Mouse (Mus musculus) limb, embryonic 15.5 days (tissue): ENCODE results near the gene Actc1. TPM values are rescaled to one million over a fixed set of nuclear protein-coding genes. Genes with fewer than 3 reads are reported as not detected.

Experiments
- ATAC-seq: fragments of 200-750 bp; cut with Nextera tagmentation; 2 replicates; pipeline ENCODE4 v1.8.0; 2017; ENCODE audit warnings: low read depth, moderate TSS enrichment; ENCODE audit not compliant: insufficient number of reproducible peaks, low FRiP score, low TSS enrichment
- H3K27ac ChIP-seq: fragments of 300-500 bp; sonication (generic); 2 replicates; pipeline ENCODE4 v1.5.1; 2015; ENCODE audit warnings: moderate library complexity, mild to moderate bottlenecking, inconsistent platforms
- H3K27me3 ChIP-seq: fragments of 300-500 bp; sonication (generic); 2 replicates; pipeline ENCODE4 v1.6.1; 2015; ENCODE audit warnings: inconsistent platforms
- H3K36me3 ChIP-seq: fragments of 300-500 bp; sonication (generic); 2 replicates; pipeline ENCODE4 v1.6.1; 2015; ENCODE audit warnings: inconsistent platforms
- H3K4me1 ChIP-seq: fragments of 300-500 bp; sonication (generic); 2 replicates; pipeline ENCODE4 v1.6.1; 2015; ENCODE audit warnings: inconsistent platforms
- H3K4me2 ChIP-seq: fragments of 300-500 bp; sonication (generic); 2 replicates; pipeline ENCODE4 v1.6.1; 2015; ENCODE audit warnings: mild to moderate bottlenecking, inconsistent platforms
- H3K4me3 ChIP-seq: fragments of 300-500 bp; sonication (generic); 2 replicates; pipeline ENCODE4 v1.5.1; 2015; ENCODE audit warnings: mild to moderate bottlenecking, inconsistent platforms
- H3K9ac ChIP-seq: fragments of 300-500 bp; sonication (generic); 2 replicates; pipeline ENCODE4 v1.6.1; 2015; ENCODE audit warnings: inconsistent platforms
- H3K9me3 ChIP-seq: fragments of 300-500 bp; sonication (generic); 2 replicates; pipeline ENCODE4 v1.6.1; 2016; ENCODE audit warnings: inconsistent platforms
- WGBS: fragments of 180-500 bp; shearing (Covaris S2); methylation state at CpG from one replicate; pipeline ENCODE4 v1.1.7; 2015; 5-methylcytosine and 5-hydroxymethylcytosine counted together
- polyA plus RNA-seq: library from polyadenylated mRNA; unstranded; fragments of >200 nt; fragmentation: Nextera tagmentation; extraction: Ambion mirVana; gene quantifications from 2 replicates; pipeline ENCODE4 v1.2.1, GENCODE M21; 2015

Gene Actc1
- polyA plus RNA-seq, 1 experiment from 2014 or later, result 710 TPM

DNA sequence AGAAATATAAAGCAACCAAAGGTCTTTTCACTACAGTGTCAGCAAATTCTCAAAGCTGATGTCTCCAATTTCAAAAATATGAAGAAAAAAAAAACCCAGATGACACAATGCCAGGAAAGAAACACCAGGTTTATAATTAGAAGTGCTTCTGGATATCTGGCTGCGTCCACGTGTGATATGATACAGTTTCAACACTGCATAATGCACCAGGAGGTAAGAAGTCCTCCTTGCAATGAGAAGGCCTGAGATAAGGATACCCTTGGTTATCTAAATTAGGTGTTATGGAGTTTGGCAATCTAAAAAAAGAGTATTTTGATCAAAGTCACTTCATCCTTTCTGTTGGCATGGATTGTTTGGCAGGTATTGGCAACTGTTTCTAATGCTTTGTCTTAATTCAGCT, 18.5 kb upstream of the Actc1 start:
- Histone ChIP-seq H3K4me2 (no peak overlapping the region), H3K9ac (no peak overlapping the region)

DNA sequence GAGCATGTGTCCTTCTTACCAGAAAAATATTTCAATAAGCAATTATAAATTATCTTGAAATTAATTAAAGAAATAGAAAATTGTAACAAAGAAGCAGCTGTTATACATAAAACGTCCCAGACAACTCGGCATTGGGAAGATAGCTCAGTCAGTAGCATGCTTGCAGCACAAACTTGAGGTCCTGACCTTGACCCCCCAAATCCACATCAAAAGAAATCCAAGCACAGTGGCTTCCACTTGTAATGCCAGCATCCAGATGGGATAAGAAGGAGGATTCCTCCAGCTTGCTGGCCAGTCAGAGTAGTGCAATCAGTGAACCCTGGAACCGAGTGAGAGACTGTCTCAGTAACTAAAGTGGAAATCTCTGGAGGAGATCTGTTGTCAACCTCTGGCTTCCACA, 12.9 kb upstream of the Actc1 start:
- H3K4me2 ChIP-seq, result no peak overlapping the region
- H3K9ac ChIP-seq, result no peak overlapping the region
- no peak for ATAC-seq
- H3K4me1 ChIP-seq, result no peaks in the 10 kb centered on the region
- no peak overlapping the region for H3K4me3 ChIP-seq
- no peaks in the 10 kb centered on the region for H3K27me3 ChIP-seq
- WGBS, result 69% methylated on average over 3 of the region's 3 CpGs
- no peak overlapping the region for H3K27ac ChIP-seq
- H3K9me3 ChIP-seq, result no peaks in the 10 kb centered on the region
- H3K36me3 ChIP-seq, result no peaks in the 10 kb centered on the region

More for the DNA sequence above, 18.5 kb upstream of the Actc1 start:
- H3K4me3 ChIP-seq, result no peak overlapping the region
- H3K27me3 ChIP-seq, result no peaks in the 10 kb centered on the region
- 77% methylated on average over 2 of the region's 2 CpGs for WGBS
- ATAC-seq, result no peak
- no peak overlapping the region for H3K27ac ChIP-seq
- H3K9me3 ChIP-seq, result no peaks in the 10 kb centered on the region
- no peaks in the 10 kb centered on the region for H3K36me3 ChIP-seq
- H3K4me1 ChIP-seq, result no peaks in the 10 kb centered on the region

DNA sequence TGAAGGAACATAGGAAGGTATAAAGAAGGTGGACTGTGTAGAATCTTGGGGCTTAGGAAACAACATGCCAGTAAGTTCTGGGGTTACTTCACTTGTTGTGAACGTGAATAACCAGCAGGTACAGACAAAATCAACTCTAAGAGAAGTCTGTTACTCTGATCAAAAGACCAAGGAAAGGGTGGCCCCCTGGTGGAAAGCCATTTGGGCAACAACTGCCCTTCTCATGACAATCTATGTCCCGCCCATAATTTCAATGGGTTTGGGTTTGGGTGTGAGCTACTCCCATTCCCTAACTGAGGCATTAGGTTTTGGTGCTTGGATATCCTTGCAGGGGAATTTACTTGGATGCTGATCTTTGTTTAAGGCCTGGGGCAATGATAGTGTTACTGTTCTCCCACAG, 10.7 kb upstream of the Actc1 start:
- no peak overlapping the region for H3K4me2 ChIP-seq
- H3K9ac ChIP-seq, result no peak overlapping the region
- WGBS, result 64% methylated on average over 2 of the region's 2 CpGs
- ATAC-seq, result no peak
- H3K4me3 ChIP-seq, result no peak overlapping the region
- H3K4me1 ChIP-seq, result no peaks in the 10 kb centered on the region
- no peaks in the 10 kb centered on the region for H3K36me3 ChIP-seq
- H3K27ac ChIP-seq, result no peak overlapping the region
- no peaks in the 10 kb centered on the region for H3K9me3 ChIP-seq
- no peaks in the 10 kb centered on the region for H3K27me3 ChIP-seq

DNA sequence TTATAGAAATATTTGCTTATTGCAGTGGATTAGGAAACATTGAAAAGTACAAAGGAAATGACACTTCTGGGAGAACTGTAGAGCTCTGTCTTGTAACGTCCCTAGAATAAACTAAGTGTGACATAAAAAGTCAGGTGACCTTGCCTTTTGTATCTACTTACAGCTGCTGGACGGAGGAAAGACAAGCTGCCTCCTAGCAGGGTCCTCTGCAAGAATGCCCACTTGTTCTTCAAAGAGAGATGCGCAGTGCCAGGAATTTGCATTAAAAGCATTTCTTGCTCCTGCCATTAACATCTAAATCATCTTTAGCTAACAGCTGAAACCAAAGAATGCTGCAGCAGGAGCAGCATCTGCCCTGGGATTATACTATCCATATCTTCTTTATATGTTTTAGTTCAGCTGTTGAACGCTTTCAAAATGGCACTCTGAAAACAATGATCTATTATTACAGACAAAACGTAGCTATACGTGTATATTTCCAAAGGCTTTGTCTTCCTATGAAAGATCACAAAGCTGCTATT, 6.8 kb upstream of the Actc1 start:
- peaks cover 5% of the 10 kb centered on the region for H3K4me1 ChIP-seq
- H3K4me2 ChIP-seq, result no peak overlapping the region
- no peak for ATAC-seq
- WGBS, result 58% methylated on average over 6 of the region's 6 CpGs
- H3K27ac ChIP-seq, result no peak overlapping the region
- H3K4me3 ChIP-seq, result no peak overlapping the region
- no peaks in the 10 kb centered on the region for H3K27me3 ChIP-seq
- no peaks in the 10 kb centered on the region for H3K9me3 ChIP-seq
- H3K9ac ChIP-seq, result no peak overlapping the region
- H3K36me3 ChIP-seq, result no peaks in the 10 kb centered on the region

DNA sequence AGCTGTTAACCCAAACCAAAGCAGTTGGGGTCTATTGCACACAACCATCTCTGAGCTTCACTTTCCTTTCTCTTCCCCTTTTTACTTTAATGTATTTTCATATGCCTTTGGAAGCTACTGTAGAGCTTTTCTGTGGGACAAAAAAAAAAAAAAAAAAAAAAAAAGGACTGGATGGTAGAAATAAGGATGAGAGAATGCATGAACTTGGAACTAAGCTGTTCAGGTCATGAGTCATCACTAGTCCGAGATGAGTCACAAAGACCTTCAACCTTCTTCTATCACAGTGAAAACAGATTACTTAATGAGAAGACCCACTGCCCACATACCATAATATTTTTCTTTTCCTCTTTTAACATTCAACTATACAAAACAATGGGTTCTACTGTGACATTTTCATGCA, 6.3 kb upstream of the Actc1 start:
- H3K27ac ChIP-seq, result no peak overlapping the region
- H3K4me2 ChIP-seq, result no peak overlapping the region
- peaks cover 5% of the 10 kb centered on the region for H3K4me1 ChIP-seq
- H3K9ac ChIP-seq, result no peak overlapping the region
- 71% methylated on average over 1 of the region's 1 CpGs for WGBS
- no peaks in the 10 kb centered on the region for H3K36me3 ChIP-seq
- H3K27me3 ChIP-seq, result no peaks in the 10 kb centered on the region
- no peak overlapping the region for H3K4me3 ChIP-seq
- no peak for ATAC-seq
- no peaks in the 10 kb centered on the region for H3K9me3 ChIP-seq

DNA sequence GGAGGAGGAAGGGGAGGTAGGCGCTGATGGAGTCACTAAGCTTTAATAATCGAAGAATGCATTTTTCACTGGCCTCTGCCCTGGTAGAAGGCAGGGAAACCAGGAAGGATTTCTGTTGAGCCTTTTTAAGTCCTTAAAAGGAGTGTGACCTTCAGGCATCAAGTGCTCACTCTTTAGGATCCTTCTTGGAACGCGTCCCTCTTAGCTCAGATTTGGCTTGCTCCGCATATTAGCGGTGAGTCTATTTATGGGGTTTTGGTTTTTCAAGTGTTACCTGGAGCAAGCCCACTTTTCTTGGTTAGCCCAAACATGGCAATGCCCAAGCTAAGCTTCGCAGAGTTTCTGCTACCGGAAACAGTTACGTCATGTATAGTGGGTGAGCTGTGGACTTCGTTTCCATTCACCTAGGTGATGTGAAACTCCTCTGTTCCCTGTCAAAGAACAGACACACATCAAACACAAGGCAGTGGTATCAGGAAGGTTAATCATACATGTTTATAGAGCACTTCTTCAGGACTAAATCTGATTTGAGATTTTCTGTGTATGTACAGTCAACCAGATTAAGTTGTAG, 5.0 kb upstream of the Actc1 start:
- ATAC-seq, result no peak
- Histone ChIP-seq H3K9me3 (no peaks in the 10 kb centered on the region), H3K27me3 (no peaks in the 10 kb centered on the region), H3K4me2 (no peak overlapping the region), H3K4me3 (no peak overlapping the region), H3K4me1 (peaks cover 5% of the 10 kb centered on the region), H3K36me3 (no peaks in the 10 kb centered on the region), H3K9ac (no peak overlapping the region), H3K27ac (no peak overlapping the region)
- 86% methylated on average over 10 of the region's 10 CpGs for WGBS

DNA sequence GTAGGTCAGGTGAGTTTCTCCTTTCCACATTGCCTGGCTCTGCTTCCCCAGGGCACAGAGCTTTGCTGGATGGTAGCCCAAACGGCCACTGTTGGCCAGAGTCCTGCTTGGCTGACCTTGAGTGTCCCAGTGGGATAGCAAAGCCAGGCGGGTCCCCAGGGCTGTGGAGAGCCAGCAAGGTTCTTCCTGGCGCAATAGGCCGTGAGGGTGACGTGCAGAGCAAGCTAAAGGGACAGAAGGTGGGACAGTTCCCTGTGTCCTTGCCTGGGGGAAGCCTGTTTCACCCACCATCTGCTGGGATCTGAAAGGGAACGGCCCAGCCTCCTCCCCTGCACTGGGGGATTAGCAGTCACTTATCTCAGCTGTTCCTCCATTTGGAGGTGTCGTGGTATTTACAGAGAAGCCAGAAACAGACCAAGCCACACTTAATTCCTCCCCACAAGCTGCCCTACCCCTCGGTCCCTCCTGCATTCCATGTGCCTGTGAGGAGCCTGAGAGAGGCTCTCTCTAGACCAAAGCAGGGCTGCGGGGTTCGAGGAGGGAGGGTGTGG, 4.0 kb upstream of the Actc1 start:
- WGBS, result 11% methylated on average over 10 of the region's 10 CpGs
- Histone ChIP-seq H3K4me2 (no peak overlapping the region), H3K27ac (no peak overlapping the region), H3K4me3 (no peak overlapping the region), H3K4me1 (peaks cover 5% of the 10 kb centered on the region), H3K36me3 (no peaks in the 10 kb centered on the region), H3K9me3 (no peaks in the 10 kb centered on the region), H3K9ac (no peak overlapping the region), H3K27me3 (no peaks in the 10 kb centered on the region)
- ATAC-seq, result peak; percentile 58

DNA sequence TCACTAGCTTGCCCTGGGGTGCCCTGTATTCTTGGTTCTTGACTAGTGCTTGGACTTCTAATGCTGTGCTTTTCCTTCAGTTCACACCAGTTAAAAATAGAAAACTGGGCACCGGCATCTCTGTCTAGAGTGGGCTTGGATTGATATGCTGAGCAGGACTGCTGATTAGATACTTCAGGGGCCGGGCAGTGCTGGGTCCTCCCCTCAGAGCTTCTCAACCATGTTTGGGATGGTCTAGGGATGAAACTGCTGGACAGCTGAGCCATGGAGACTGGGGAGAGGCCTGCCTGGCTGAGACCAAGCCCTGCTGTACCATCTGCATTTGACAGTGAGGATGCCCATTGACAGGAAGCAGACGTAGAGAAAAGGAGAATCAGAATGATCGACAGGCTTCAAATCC, 781 bp upstream of the Actc1 start:
- no peak for ATAC-seq
- no peaks in the 10 kb centered on the region for H3K27me3 ChIP-seq
- WGBS, result 78% methylated on average over 4 of the region's 4 CpGs
- H3K4me1 ChIP-seq, result peaks cover 5% of the 10 kb centered on the region
- no peaks in the 10 kb centered on the region for H3K36me3 ChIP-seq
- H3K4me3 ChIP-seq, result no peak overlapping the region
- H3K9ac ChIP-seq, result no peak overlapping the region
- H3K27ac ChIP-seq, result no peak overlapping the region
- no peaks in the 10 kb centered on the region for H3K9me3 ChIP-seq
- H3K4me2 ChIP-seq, result no peak overlapping the region

DNA sequence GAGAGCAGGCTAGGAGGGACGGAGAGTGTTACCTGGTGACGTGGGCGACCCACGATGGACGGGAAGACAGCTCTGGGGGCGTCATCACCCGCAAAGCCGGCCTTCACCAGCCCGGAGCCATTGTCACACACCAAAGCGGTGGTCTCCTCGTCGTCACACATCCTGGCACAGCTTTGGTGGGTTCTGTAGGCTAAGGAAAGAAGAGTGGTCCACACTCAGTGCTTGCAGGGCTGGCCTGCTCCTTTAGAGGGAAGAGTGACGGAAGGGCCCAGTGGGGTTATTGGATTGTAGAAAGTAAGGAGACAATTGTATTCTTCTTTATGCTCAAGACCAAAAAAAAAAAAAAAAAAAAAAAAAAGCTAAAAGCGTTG, 1.5 kb downstream of the Actc1 start:
- peak overlapping the region; percentile 9 for H3K4me3 ChIP-seq

DNA sequence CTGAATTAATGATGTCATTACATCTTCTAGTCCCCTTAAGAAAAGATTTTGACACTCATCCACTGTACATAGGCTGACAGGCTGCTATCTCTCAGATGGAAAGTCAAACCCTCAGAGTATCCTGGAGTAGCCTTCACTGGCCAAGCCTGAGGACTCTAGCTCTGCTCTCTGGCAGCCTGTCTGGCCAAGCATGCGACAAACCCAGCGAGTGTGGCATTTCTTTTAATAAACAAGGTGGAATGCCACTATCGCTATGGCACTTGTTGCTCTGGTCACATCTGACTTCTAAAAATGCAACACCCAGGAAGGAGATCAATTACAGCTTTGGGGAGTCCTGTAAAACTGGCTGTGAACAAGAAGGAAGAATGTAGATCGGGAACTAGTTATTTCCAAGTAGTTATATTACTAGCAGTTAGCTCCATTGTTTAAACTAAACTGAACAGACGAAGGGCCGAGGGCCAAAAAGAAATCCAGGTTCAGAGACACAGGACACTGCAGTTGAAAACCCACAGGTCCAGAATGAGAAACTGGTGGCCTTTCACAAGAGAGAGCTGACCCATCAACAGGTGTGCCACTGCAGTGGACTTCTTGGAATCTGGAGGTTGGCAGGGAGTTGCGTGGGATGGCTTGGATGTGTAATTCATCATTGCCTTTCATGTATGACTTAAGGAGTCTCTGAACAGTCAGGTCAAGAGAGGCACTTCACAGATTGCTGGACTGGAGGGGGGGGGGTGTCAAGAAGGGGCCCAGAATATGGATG, 2.1 kb downstream of the Actc1 start:
- WGBS, result 85% methylated on average over 7 of the region's 7 CpGs

More for the DNA sequence above, 1.5 kb downstream of the Actc1 start:
- peaks cover 4% of the 10 kb centered on the region; the same call in 1 of the 2 replicates for H3K4me1 ChIP-seq
- H3K4me2 ChIP-seq, result no peak overlapping the region
- no peak for ATAC-seq
- no peaks in the 10 kb centered on the region for H3K36me3 ChIP-seq
- no peak overlapping the region for H3K27ac ChIP-seq
- H3K9ac ChIP-seq, result no peak overlapping the region
- H3K27me3 ChIP-seq, result no peaks in the 10 kb centered on the region
- 88% methylated on average over 14 of the region's 14 CpGs for WGBS
- H3K9me3 ChIP-seq, result no peaks in the 10 kb centered on the region

DNA sequence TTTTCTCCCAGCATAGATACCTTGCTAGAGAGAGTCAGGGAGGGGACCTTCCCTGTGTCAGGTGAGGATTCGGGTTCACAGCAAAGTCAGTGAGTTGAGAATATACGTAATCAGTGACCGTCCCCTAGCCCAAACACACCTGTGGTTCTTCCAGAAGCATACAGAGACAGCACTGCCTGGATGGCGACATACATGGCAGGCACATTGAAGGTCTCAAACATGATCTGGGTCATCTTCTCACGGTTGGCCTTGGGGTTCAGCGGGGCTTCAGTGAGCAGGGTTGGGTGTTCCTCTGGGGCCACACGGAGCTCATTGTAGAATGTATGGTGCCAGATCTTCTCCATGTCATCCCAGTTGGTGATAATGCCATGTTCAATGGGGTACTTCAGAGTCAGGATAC, 3.2 kb downstream of the Actc1 start:
- Histone ChIP-seq H3K4me3 (peak overlapping the region; percentile 11; the same call in 1 of the 2 replicates), H3K4me1 (peaks cover 4% of the 10 kb centered on the region; the same call in 1 of the 2 replicates), H3K27me3 (no peaks in the 10 kb centered on the region), H3K4me2 (no peak overlapping the region), H3K36me3 (no peaks in the 10 kb centered on the region), H3K9ac (no peak overlapping the region), H3K9me3 (no peaks in the 10 kb centered on the region), H3K27ac (no peak overlapping the region)
- 92% methylated on average over 7 of the region's 7 CpGs for WGBS
- ATAC-seq, result no peak

More for the DNA sequence above, 2.1 kb downstream of the Actc1 start:
- no peak overlapping the region for H3K9ac ChIP-seq
- no peaks in the 10 kb centered on the region for H3K36me3 ChIP-seq
- H3K4me3 ChIP-seq, result peak overlapping the region; percentile 9
- no peak overlapping the region for H3K4me2 ChIP-seq
- peaks cover 4% of the 10 kb centered on the region; the same call in 1 of the 2 replicates for H3K4me1 ChIP-seq
- no peak for ATAC-seq
- no peak overlapping the region for H3K27ac ChIP-seq
- no peaks in the 10 kb centered on the region for H3K9me3 ChIP-seq
- H3K27me3 ChIP-seq, result no peaks in the 10 kb centered on the region

DNA sequence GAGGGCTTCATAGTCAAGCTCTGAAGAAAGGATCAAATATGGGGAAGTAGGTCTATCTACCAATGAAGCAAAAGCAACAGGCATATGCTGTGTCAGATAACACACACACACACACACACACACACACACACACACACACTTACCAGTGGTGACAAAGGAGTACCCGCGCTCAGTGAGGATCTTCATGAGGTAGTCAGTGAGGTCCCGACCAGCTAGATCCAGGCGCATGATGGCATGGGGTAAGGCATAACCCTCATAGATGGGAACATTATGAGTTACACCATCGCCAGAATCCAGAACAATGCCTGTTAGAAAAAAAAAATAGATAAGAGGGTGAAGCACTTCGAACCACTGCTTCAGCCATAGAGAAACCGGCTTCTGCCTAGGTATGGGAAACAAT, 4.0 kb downstream of the Actc1 start:
- no peaks in the 10 kb centered on the region for H3K9me3 ChIP-seq
- no peak overlapping the region for H3K27ac ChIP-seq
- H3K4me2 ChIP-seq, result no peak overlapping the region
- H3K27me3 ChIP-seq, result no peaks in the 10 kb centered on the region
- H3K36me3 ChIP-seq, result no peaks in the 10 kb centered on the region
- no peak for ATAC-seq
- WGBS, result 95% methylated on average over 7 of the region's 7 CpGs
- H3K9ac ChIP-seq, result no peak overlapping the region
- H3K4me3 ChIP-seq, result no peak overlapping the region
- H3K4me1 ChIP-seq, result peaks cover 4% of the 10 kb centered on the region; the same call in 1 of the 2 replicates
